In the genomic region with DNA sequence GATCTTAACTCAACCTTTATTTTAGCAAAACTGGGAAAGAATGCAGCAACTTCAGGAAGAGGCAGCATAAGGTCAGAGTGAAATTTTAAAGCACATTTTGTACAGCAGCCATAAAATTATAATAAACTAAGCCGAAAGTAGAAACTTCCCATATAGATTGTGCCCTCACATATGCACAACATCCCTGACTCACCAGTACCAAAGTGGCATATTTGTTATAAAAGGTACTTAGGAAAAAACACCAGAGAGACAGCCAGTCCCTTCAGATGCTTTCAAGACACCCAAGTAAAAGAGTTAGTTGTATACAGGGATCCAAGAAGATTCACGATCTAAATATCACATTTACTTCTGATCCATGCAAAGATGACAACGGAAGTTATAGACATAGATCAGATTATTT, we compare ENCODE assay signal across 16 mouse cellular contexts.
"Had no signal": no experiment of that assay in that cellular context is flagged by ENCODE, and none has a peak within 500 bp of the region (broad histone marks: within the 10 kb centered on the region; RNA-seq: fewer than 3 reads in every experiment).

No protein-coding gene starts in this region.

- H3K4me3 ChIP-seq: neural tube, embryonic 13.5 days; neural tube, embryonic 15.5 days; stomach, embryonic 15.5 days had no signal

- H3K27ac ChIP-seq: neural tube, embryonic 13.5 days; neural tube, embryonic 15.5 days; stomach, embryonic 15.5 days; stomach, postnatal 0 days had no signal

- DNase-seq: retina, postnatal 1 day; right cerebral cortex, adult 18-20 months; right cerebral cortex, postnatal 14 days; right cerebral cortex, postnatal 25 days; right cerebral cortex, postnatal 4 days; spleen, adult 18-20 months; thymus, adult 18-20 months; thymus, adult 2 months; thymus, postnatal 14 days; thymus, postnatal 25 days; thymus, postnatal 36 days; thymus, postnatal 4 days had no signal
